Mouse (Mus musculus) mature B cell (primary cell): ENCODE results near the gene Tbc1d2b.

Experiments
- in situ Hi-C: fragments of 300-500 bp; cut with MboI; formaldehyde crosslinking; loops from 2 replicates; pipeline ENCODE4 v1.14.3; 2019

Tbc1d2b gene

DNA sequence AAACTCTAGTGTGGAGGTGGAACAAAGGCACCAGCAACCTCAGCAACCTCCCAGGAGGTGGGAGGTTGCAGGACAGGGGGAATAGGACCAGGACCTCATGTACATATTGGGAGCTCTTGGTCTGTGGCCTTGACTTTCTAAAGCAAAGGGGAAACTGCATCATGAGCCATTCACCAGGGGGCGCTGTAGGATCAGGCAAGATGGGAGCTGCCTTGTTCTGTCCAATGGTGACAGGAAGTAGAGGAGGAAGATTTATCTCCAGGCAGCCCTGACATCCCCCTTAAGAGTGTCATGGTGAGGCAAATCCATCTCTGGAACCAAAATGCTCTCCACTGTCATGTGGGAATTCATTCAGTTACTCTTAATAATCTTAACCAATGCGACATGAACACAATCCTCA, 64.1 kb downstream of the Tbc1d2b start:
- in situ Hi-C loops, result loop anchor here (25.0 kb wide), 1 partner anchor 231 kb away; no protein-coding TSS in a partner anchor

DNA sequence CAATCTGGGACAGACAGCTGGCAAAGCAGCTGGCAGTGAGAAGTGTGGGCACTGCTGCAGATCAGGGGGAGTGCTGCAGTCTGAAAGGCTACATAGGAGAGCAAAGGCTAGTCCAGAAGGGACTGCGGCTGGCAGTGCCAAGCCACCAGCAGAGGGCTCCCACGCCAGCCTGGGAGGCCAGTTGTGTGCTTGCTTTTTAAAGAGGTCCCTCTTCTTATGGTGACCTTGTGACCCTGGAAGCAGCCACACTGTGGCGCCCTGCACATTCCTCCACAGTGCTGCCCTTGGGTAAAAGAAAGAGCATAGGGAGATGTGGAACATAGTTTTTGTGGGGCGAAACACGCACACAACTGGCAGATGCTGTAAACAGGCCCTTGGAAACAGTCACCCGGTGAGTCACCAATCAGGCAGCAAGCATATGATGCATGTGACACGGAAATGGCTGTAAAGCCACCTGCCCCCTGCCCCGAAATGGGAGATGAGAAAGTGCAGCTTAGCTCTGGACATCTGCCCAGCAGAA, 66.1 kb downstream of the Tbc1d2b start:
- in situ Hi-C loops, result loop anchor here (25.0 kb wide), 1 partner anchor 233 kb away; no protein-coding TSS in a partner anchor

GRCm38 (mm10) chr9:90203233-90203632, 67.4 kb downstream of the Tbc1d2b start:
- in situ Hi-C loops, result loop anchor here (25.0 kb wide), 1 partner anchor 234 kb away; no protein-coding TSS in a partner anchor

DNA sequence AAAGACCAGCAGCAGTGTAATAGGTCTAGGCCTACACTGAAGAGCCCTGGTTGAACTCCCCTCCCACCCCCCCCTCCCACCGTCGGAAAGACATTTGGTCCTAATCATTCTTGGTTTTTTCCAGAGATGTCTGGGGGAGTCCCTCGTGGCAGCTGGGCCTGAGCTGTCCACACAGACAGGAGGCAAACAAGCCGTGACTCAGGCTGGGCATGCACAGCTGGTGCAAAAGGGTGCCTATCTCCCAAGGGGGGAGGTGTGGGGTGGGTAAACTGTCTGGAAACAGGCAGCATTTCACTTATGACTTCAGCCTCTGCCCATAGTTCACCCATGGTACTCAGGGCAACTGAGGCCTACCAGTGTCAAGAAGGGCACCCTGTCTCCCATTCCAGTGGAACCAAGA, 69.1 kb downstream of the Tbc1d2b start:
- in situ Hi-C loops, result loop anchor here (25.0 kb wide), 1 partner anchor 236 kb away; no protein-coding TSS in a partner anchor

- in situ Hi-C loops, result loop anchor here (25.0 kb wide), 1 partner anchor 236 kb away; no protein-coding TSS in a partner anchor
Measured at GRCm38 (mm10) chr9:90201096-90201495, 69.5 kb downstream of the Tbc1d2b start.

GRCm38 (mm10) chr9:90200501-90200900, 70.1 kb downstream of the Tbc1d2b start:
- in situ Hi-C loops, result loop anchor here (25.0 kb wide), 1 partner anchor 237 kb away; no protein-coding TSS in a partner anchor

- in situ Hi-C loops, result loop anchor here (25.0 kb wide), 1 partner anchor 238 kb away; no protein-coding TSS in a partner anchor
Measured at GRCm38 (mm10) chr9:90199611-90200010, 71.0 kb downstream of the Tbc1d2b start.

GRCm38 (mm10) chr9:90198531-90199449, 71.8 kb downstream of the Tbc1d2b start:
- in situ Hi-C loops, result no loop called here

- in situ Hi-C loops, result no loop called here
Measured at GRCm38 (mm10) chr9:90197866-90198383, 72.7 kb downstream of the Tbc1d2b start.

GRCm38 (mm10) chr9:90197116-90197665, 73.4 kb downstream of the Tbc1d2b start:
- in situ Hi-C loops, result no loop called here

GRCm38 (mm10) chr9:90196262-90196661, 74.3 kb downstream of the Tbc1d2b start:
- in situ Hi-C loops, result no loop called here

DNA sequence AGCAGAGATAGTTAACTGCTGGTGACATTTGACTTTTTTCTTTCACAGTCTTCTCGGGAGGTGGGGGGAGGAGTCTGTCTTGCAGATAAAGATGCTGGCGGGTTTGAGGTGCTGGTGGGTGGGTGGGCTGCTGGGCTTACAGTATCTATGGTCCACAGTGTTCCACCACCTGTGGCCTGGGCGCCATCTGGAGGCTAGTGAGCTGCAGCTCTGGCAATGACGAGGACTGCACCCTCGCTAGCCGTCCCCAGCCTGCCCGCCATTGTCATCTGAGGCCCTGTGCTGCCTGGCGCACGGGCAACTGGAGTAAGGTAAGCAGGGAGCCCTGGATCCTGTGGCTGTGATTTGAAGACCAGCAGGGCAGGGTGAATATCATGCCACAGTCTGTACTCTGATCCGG, 75.6 kb downstream of the Tbc1d2b start:
- in situ Hi-C loops, result no loop called here

DNA sequence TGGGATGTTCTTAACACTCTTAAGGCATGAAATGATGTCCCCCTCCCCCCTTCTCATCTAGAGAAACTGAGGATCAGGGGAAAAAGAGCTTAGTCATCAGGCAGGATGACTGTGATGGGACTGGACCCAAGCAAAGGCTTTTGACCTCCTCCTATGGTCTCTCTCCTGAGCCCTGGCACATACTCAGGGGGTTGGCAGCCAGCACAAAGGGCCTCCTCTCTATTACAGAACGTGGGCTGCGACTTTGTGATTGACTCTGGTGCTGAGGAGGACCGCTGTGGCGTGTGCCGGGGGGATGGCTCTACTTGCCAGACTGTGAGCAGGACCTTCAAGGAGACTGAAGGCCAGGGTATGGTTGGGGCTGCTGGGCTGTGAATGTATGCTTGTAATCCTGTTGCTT, 81.2 kb downstream of the Tbc1d2b start:
- in situ Hi-C loops, result no loop called here

DNA sequence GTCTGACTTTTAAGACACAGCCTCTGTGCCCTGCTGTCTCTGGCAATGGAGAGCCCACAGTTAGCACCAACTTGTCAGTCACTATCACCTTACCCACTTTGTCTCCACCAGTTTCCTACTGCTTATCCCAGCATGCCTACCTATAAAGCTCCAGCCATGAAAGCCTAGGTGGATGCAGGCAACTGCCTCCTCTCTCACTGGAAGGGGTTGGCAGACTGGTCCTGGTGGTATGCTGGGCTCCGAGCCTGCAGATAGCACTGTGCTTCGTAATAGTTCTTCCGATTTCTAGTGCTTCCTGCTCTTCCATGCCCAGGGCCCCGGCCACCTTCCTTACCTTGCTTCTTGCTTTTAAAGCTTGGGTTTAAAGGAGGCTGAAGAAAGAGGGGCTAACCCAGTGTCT, 81.7 kb downstream of the Tbc1d2b start:
- in situ Hi-C loops, result no loop called here

DNA sequence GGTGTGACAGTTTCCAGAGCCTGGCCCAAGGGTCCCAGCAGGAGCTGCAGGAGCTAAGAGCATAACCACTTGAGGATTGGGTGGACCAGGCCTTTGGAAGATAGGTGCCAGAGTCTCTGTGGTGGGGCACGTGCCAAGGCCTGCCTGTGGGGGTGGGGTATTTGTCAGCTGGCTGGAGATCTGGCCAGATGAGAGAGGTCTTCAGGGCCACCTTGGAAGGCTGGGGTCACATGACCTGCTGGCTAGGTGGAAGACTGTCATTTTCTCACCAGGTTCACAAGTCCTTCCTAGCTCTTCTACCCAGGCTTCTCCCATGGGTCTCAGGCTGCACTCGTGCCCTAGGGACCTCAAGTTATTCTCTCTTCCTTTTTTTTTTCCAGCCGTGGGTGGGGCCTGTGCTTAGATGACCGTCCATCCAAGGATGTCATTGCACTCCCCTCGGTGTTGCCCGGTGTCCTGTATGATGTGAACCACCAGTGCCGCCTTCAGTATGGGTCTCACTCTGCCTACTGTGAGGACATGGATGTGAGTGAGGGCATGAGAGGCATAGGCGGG, 85.2 kb downstream of the Tbc1d2b start:
- in situ Hi-C loops, result no loop called here

- in situ Hi-C loops, result no loop called here
Measured at GRCm38 (mm10) chr9:90184116-90184515, 86.5 kb downstream of the Tbc1d2b start.

DNA sequence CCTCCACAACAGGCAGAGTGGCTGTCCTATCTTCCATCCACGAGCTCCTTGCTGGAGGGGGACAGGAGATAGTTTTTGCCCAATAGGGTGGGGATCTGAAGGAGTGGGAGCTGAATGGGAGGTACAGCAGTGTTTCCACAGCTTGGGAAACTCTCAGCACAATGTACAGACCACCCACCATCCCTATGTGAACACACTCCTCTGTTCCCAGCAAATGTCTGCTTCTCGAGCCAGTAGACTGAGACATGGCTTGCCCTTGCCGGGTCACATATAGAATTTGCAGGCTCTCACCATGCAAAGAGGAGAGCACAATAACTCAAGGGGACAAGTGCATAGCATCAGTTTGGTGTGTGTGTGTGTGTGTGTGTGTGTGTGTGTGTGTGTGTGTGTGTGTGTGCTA, 87.1 kb downstream of the Tbc1d2b start:
- in situ Hi-C loops, result no loop called here

- in situ Hi-C loops, result no loop called here
Measured at GRCm38 (mm10) chr9:90182636-90183421, 87.8 kb downstream of the Tbc1d2b start.

DNA sequence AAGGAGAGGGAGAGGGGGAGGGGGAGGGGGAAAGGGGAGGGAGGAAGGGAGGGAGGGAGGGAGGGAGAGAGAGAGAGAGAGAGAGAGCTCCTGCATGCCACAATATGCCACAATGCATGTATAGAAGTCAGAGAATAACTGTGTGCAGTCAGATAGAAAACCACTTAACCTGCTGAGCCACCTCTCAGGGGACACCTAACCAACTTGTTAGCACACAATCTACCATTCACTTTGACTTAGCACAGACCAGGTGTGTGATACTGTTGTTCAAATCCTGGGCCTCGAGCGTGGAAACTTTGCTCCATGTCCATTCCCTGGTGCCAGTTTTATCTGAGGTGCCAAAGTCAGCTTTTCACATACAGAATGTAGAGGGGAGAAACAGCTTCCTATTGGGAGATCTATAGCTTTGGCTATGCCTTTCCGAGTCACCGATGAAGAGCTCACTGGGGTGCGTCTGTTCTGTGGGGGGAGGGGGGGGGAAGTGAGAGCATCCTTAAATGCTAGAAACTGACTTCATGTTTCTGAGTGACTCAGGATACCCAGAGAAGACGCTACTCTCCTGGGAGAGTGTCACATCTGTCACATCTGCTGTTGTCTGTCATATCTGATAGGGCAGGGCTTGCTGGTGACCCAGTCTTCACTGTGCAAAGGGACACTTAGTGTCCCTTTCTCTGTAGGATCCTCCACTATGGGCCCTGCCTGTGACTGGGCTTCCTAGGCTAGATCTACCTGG, 88.8 kb downstream of the Tbc1d2b start:
- in situ Hi-C loops, result no loop called here

DNA sequence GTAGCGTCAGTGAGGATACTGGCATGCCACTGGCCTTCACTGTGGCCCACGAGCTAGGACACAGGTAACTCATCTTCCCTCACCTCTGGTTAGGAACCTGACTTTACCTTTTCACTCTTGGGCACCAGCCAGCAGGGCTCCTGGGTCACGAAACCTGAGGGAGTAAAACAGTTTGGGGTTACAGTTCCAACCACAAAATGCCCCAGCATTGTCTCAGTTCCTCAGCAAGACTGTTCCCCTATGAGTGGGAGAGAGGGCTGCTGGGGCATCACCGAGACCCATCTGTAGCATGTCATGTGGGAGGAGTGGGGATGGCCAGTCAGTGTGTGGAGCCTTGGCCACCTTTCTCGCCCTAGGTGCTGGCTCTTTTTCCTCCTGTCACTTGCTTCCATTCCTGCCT, 91.2 kb downstream of the Tbc1d2b start:
- in situ Hi-C loops, result no loop called here

DNA sequence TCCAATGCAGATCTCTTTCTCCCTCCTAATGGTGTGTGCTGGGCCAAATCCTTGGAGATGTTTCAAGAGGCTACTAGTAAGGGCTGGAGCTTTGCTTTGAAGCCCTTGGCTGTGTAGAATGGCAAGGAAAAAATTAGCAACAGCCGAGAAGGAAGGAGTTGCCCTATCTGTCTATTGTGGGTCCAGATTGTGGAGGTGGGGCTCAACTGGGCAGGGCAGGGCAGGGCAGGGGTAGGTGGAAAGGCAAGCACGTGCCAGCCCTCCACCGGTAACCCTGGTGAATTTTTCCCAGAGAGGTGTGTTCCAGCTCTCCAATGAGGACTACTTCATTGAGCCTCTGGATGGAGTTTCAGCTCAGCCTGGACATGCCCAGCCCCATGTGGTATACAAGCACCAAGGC, 97.3 kb downstream of the Tbc1d2b start:
- in situ Hi-C loops, result no loop called here
